Mouse (Mus musculus): ENCODE data around the gene Nmi.

DNA sequence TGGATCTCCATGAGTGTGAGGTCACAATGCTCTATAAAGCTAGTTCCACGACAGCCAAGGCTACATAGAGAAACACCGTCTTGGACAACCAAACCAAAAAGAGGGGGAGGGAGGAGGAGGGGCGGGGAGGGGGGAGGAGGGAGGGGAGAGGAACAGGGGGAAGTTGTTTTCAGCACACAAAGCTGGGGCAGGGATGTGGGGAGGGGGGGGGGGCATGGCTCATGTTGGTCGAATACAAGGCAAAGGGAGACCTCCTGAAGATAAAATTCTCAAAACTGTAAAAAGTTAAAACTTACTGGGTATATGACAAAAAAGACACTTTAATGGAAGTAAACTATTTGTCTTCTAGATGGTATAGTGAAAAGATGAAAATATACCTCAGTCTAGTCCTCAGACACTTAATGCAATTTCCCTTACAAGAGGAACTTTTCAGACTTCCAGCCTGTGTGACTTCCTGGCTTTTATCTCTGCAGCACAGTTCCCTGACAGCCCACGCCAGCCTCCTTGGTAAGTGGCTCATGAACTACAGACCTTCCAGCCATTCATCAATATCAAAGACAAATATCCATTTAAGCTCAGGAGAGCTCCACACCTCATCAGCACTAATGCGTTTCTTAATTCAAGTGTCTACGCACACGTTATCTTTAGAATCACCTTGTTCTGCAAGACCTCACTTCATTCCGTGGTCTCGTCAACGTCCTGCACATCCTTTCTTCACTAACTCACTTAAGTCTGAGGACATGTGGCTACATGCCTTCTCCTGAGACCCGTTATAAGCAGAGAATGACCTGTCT is 39.8 kb downstream of the Nmi start:
- TF ChIP-seq CTCF (IDR thresholded peaks at IDR 0.05; ENCODE audit: control insufficient read depth, insufficient read depth, insufficient read length), result no peak
- no peak for TF ChIP-seq USF1 (IDR thresholded peaks at IDR 0.05; ENCODE audit: low read depth)

All from C2C12 (cell line).